Mouse (Mus musculus) kidney, adult 2 months (tissue): ENCODE data around the gene Ccnh. TPM values are rescaled to one million over a fixed set of nuclear protein-coding genes. Genes with fewer than 3 reads are reported as not detected.

Experiments
- DNase-seq: peaks from one replicate; pipeline ENCODE4 v3.0.0; 2021
- H3K27ac ChIP-seq: fragments of 200-500 bp; 2 replicates; pipeline ENCODE4 v1.5.1; 2012; ENCODE audit warnings: low read depth, low read length, control low read depth, inconsistent platforms; ENCODE audit not compliant: insufficient read depth
- H3K27me3 ChIP-seq: fragments of 200-500 bp; replicated peaks from 2 replicates; pipeline ENCODE4 v1.6.1; 2012; ENCODE audit warnings: mild to moderate bottlenecking, moderate library complexity, low read length, inconsistent platforms; ENCODE audit not compliant: control insufficient read depth, insufficient read depth
- H3K36me3 ChIP-seq: fragments of 200-500 bp; 2 replicates; pipeline ENCODE4 v1.6.1; 2012; ENCODE audit warnings: mild to moderate bottlenecking, moderate library complexity, low read length, inconsistent platforms; ENCODE audit not compliant: control insufficient read depth, insufficient read depth
- H3K4me1 ChIP-seq: fragments of 200-500 bp; 2 replicates; pipeline ENCODE4 v1.6.1; 2011; ENCODE audit warnings: low read length; ENCODE audit not compliant: control insufficient read depth, insufficient read depth
- H3K4me3 ChIP-seq: fragments of 200-500 bp; 2 replicates; pipeline ENCODE4 v1.5.1; 2011; ENCODE audit warnings: mild to moderate bottlenecking, low read depth, low read length, control low read depth; ENCODE audit not compliant: insufficient read depth
- CTCF ChIP-seq: fragments of 200-500 bp; conservative IDR thresholded peaks from 2 replicates; pipeline ENCODE4 v1.5.1; 2011; ENCODE audit warnings: low read depth, mild to moderate bottlenecking, control low read depth, low read length, moderate library complexity, mixed read lengths; ENCODE audit not compliant: insufficient read depth, insufficient read length
- POLR2A ChIP-seq: fragments of 200-500 bp; IDR thresholded peaks from one replicate; pipeline ENCODE4 v1.6.1; 2011; ENCODE audit warnings: low read depth, low read length, control low read depth
- WGBS: fragments of 180-500 bp; shearing (Covaris S2); methylation state at CpG from one replicate; pipeline ENCODE4 v1.1.7; 2018; 5-methylcytosine and 5-hydroxymethylcytosine counted together
- polyA plus RNA-seq: library from polyadenylated mRNA; depleted of rRNA; stranded (reverse); fragments of >200 nt; gene quantifications from 2 replicates; pipeline ENCODE4 v1.2.3, GENCODE M21; 2012; rRNA removed

Ccnh gene
- polyA plus RNA-seq, 1 experiment = 18.9 TPM

DNA sequence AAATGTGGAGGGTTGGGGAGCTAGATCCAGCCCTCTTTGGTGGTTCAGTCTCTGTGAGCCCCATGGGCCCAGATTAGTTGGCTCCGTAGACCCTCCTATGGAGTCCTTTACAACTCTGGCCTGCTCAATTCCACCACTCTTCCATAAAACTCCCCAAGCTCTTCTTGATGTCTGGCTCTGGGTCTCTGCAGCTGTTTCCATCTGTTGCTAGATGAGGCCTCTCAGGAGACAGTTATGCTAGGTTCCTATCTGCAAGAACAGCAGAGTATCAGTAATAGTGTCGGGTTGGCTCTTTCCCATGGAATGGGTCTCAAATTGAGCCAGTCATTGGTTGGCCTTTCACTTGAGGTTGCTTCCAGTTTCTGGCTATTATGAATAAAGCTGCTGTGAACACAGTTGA, 2.0 kb downstream of the Ccnh start:
- no peak overlapping the region for H3K4me3 ChIP-seq
- TF ChIP-seq POLR2A = no peak
- TF ChIP-seq CTCF = no peak
- DNase-seq = no peak
- H3K4me1 ChIP-seq = no peaks in the 10 kb centered on the region
- WGBS = 98% methylated on average over 2 of the region's 2 CpGs
- H3K27me3 ChIP-seq = no peaks in the 10 kb centered on the region
- H3K27ac ChIP-seq = no peak overlapping the region
- H3K36me3 ChIP-seq = no peaks in the 10 kb centered on the region

- DNase-seq = no peak
- TF ChIP-seq POLR2A (no peak), CTCF (no peak)
- Histone ChIP-seq H3K36me3 (peaks cover 1% of the 10 kb centered on the region), H3K4me1 (no peaks in the 10 kb centered on the region), H3K27me3 (no peaks in the 10 kb centered on the region), H3K27ac (no peak overlapping the region), H3K4me3 (no peak overlapping the region)
- 50% methylated on average over 2 of the region's 2 CpGs for WGBS
Measured at GRCm38 (mm10) chr13:85207493-85207892, 18.3 kb downstream of the Ccnh start.

DNA sequence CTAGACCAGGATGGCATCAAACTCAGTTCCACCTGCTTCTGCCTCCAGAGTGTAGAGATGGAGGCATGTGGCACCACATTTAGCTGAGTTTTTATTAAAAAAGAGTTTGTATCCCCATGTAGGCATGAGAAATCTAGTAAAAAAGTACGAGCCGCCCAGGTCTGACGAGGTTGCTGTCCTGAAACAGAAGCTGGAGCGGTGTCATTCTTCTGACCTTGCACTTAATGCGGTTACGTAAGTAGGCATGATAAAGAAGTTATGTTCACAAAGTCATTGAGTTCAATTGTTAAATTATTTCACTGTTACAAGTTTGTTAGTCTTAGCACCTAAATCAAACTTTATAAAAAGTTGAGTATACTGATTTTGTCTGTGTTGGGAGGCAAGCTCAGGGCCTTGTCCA, 19.4 kb downstream of the Ccnh start:
- H3K36me3 ChIP-seq = peaks cover 1% of the 10 kb centered on the region
- no peaks in the 10 kb centered on the region for H3K27me3 ChIP-seq
- TF ChIP-seq CTCF = no peak
- TF ChIP-seq POLR2A = no peak
- no peaks in the 10 kb centered on the region for H3K4me1 ChIP-seq
- 93% methylated on average over 6 of the region's 6 CpGs for WGBS
- DNase-seq = no peak
- no peak overlapping the region for H3K27ac ChIP-seq
- H3K4me3 ChIP-seq = no peak overlapping the region

GRCm38 (mm10) chr13:85210353-85210752, 21.1 kb downstream of the Ccnh start:
- no peak overlapping the region for H3K27ac ChIP-seq
- H3K27me3 ChIP-seq = no peaks in the 10 kb centered on the region
- H3K4me3 ChIP-seq = no peak overlapping the region
- no peak for DNase-seq
- H3K36me3 ChIP-seq = peaks cover 1% of the 10 kb centered on the region
- WGBS = 64% methylated on average over 1 of the region's 1 CpGs
- H3K4me1 ChIP-seq = no peaks in the 10 kb centered on the region
- no peak for TF ChIP-seq POLR2A
- no peak for TF ChIP-seq CTCF

GRCm38 (mm10) chr13:85218656-85219055, 29.4 kb downstream of the Ccnh start:
- WGBS = 87% methylated on average over 4 of the region's 4 CpGs
- DNase-seq = no peak
- no peak for TF ChIP-seq CTCF
- no peak for TF ChIP-seq POLR2A
- H3K4me3 ChIP-seq = no peak overlapping the region
- H3K4me1 ChIP-seq = no peaks in the 10 kb centered on the region
- no peak overlapping the region for H3K27ac ChIP-seq
- peaks cover 2% of the 10 kb centered on the region for H3K36me3 ChIP-seq
- H3K27me3 ChIP-seq = no peaks in the 10 kb centered on the region

DNA sequence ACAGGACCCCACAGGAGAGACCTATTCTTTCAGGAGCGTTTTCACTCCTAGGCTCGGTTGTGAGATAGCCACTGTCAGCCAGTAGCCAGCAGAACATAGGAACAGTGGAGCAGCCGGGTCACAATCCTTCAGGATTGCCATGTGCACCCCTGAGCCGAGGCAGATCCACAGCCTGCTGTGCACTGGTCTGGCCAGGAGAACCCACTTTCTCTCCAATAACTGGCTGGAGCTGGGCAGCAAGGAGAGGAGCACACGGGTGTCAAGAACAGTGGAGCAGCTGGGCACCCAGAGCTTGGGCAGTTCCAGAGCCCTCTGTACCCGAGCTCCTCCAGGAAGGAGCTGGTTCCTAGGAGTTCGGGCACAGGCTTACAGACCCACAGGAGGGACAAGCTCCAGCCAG, 49.6 kb downstream of the Ccnh start:
- no peak for DNase-seq
- Histone ChIP-seq H3K36me3 (no peaks in the 10 kb centered on the region), H3K27me3 (no peaks in the 10 kb centered on the region), H3K4me3 (no peak overlapping the region), H3K27ac (no peak overlapping the region), H3K4me1 (no peaks in the 10 kb centered on the region)
- 90% methylated on average over 7 of the region's 7 CpGs for WGBS
- no peak for TF ChIP-seq CTCF

Other genes starting within 250 kb of the Ccnh start
- 7.0 and 7.8 TPM in 2 replicates for gene Rasa1, start 99.7 kb downstream of the Ccnh start, polyA plus RNA-seq